Mouse (Mus musculus) liver, adult 2 months (tissue): ENCODE measurements at regions not wholly inside any gene's neighbourhood (a gene's known extent, or its start where the extent isn't known, plus 50 kb on each side); places are given as distances from the start of the nearest gene placed in this dataset.

ENCODE experiments used
- DNase-seq: peaks from one replicate; pipeline ENCODE4 v3.0.0-alpha.2; 2011; ENCODE audit warnings: low read depth, low spot score; ENCODE audit errors: extremely low read depth
- H3K27ac ChIP-seq: fragments of 200-500 bp; replicated peaks from 2 replicates; pipeline ENCODE4 v1.5.1; 2012; ENCODE audit warnings: low read depth, mild to moderate bottlenecking, control low read depth, inconsistent platforms, low read length; ENCODE audit not compliant: insufficient read depth
- H3K27me3 ChIP-seq: fragments of 200-500 bp; 2 replicates; pipeline ENCODE4 v1.6.1; 2012; ENCODE audit warnings: mild to moderate bottlenecking, moderate library complexity, low read length, inconsistent platforms; ENCODE audit not compliant: control insufficient read depth, insufficient read depth
- H3K36me3 ChIP-seq: fragments of 200-500 bp; 2 replicates; pipeline ENCODE4 v1.6.1; 2012; ENCODE audit warnings: low read length, inconsistent platforms; ENCODE audit not compliant: control insufficient read depth, insufficient read depth
- H3K4me1 ChIP-seq: fragments of 200-500 bp; 2 replicates; pipeline ENCODE4 v1.6.1; 2011; ENCODE audit warnings: low read length; ENCODE audit not compliant: control insufficient read depth, insufficient read depth
- H3K4me3 ChIP-seq: fragments of 200-500 bp; 2 replicates; pipeline ENCODE4 v1.5.1; 2011; ENCODE audit warnings: low read depth, mild to moderate bottlenecking, control low read depth, low read length, moderate library complexity; ENCODE audit not compliant: insufficient read depth
- H3K79me2 ChIP-seq: fragments of 200-500 bp; 2 replicates; pipeline ENCODE4 v1.6.1; 2012; ENCODE audit warnings: inconsistent platforms, mild to moderate bottlenecking, low read length, moderate library complexity; ENCODE audit not compliant: control insufficient read depth, insufficient read depth
- H3K9ac ChIP-seq: fragments of 200-500 bp; 2 replicates; pipeline ENCODE4 v1.6.1; 2012; ENCODE audit warnings: low read depth, mild to moderate bottlenecking, control low read depth, inconsistent platforms, low read length
- CTCF ChIP-seq: fragments of 200-500 bp; IDR thresholded peaks from 2 replicates; pipeline ENCODE4 v1.5.1; 2011; ENCODE audit warnings: low read depth, low read length, control low read depth
- POLR2A ChIP-seq: fragments of 200-500 bp; IDR thresholded peaks from 2 replicates; pipeline ENCODE4 v1.6.1; 2011; ENCODE audit warnings: low read length, control low read depth; ENCODE audit not compliant: insufficient read depth; ENCODE audit errors: extremely low read depth
- WGBS: fragments of 180-500 bp; shearing (Covaris S2); methylation state at CpG from one replicate; pipeline ENCODE4 v1.1.7; 2018; 5-methylcytosine and 5-hydroxymethylcytosine counted together

DNA sequence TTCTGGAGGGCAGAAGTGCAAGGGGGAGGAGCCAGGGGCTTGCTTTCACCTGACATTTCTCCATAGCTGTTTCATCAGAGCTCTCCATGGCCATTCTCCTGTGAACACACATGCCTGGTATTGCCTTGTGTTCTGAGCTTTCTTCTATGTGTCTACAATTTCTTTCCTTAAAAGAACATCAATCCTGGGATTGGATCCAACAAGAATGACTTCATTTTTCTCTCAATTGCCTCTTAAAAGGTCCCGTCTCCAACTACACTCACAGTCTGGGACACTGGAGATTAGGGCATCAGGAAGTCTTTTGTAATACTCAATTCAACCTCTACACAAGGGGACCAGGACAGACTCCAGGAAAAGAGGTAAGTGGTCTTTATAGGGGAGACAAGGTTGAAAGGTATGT lies 112.8 kb upstream of the Trib2 start:
- Histone ChIP-seq H3K4me1 (no peaks in the 10 kb centered on the region), H3K27me3 (no peaks in the 10 kb centered on the region), H3K36me3 (no peaks in the 10 kb centered on the region), H3K79me2 (no peaks in the 10 kb centered on the region), H3K27ac (no peak overlapping the region), H3K9ac (no peak overlapping the region), H3K4me3 (no peak overlapping the region)
- no peak for DNase-seq
- TF ChIP-seq POLR2A, result no peak
- TF ChIP-seq CTCF, result no peak
- WGBS, result 87% methylated on average over 1 of the region's 1 CpGs

DNA sequence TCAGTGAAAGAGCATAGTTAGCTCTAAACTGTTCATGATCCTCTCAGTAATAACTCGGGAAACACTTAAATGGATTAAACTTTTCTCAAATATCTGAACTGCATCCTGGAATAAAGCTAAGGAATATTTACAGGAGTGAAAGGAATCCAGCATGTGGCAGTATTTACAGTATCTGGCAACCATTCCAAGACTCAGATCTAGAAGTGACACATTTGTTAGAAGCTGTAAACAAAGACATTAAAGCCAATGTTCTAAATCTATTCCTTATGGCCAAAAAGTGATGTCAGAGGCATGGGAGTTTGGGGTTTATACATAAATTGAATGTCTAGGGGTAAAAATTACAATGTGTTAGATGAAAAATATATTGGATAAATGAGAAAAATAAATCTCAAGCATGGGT lies 101.6 kb upstream of the Trib2 start:
- H3K4me3 ChIP-seq, result no peak overlapping the region
- WGBS, result 84% methylated on average over 1 of the region's 1 CpGs
- H3K36me3 ChIP-seq, result no peaks in the 10 kb centered on the region
- no peaks in the 10 kb centered on the region for H3K79me2 ChIP-seq
- TF ChIP-seq POLR2A (no peak), CTCF (no peak)
- no peak overlapping the region for H3K27ac ChIP-seq
- H3K4me1 ChIP-seq, result no peaks in the 10 kb centered on the region
- DNase-seq, result no peak
- no peak overlapping the region for H3K9ac ChIP-seq
- no peaks in the 10 kb centered on the region for H3K27me3 ChIP-seq

GRCm38 (mm10) chr12:15912959-15913358 lies 96.2 kb upstream of the Trib2 start:
- Histone ChIP-seq H3K79me2 (no peaks in the 10 kb centered on the region), H3K27me3 (no peaks in the 10 kb centered on the region), H3K36me3 (no peaks in the 10 kb centered on the region), H3K9ac (no peak overlapping the region), H3K4me3 (no peak overlapping the region), H3K27ac (no peak overlapping the region), H3K4me1 (no peaks in the 10 kb centered on the region)
- DNase-seq, result no peak
- TF ChIP-seq CTCF (no peak), POLR2A (no peak)
- WGBS, result 76% methylated on average over 1 of the region's 1 CpGs

- WGBS, result 88% methylated on average over 3 of the region's 3 CpGs
- H3K36me3 ChIP-seq, result no peaks in the 10 kb centered on the region
- no peak for DNase-seq
- no peak overlapping the region for H3K27ac ChIP-seq
- no peaks in the 10 kb centered on the region for H3K4me1 ChIP-seq
- H3K79me2 ChIP-seq, result no peaks in the 10 kb centered on the region
- no peaks in the 10 kb centered on the region for H3K27me3 ChIP-seq
- no peak overlapping the region for H3K9ac ChIP-seq
- no peak overlapping the region for H3K4me3 ChIP-seq
- no peak for TF ChIP-seq CTCF
These were observed 95.8 kb upstream of the Trib2 start for GRCm38 (mm10) chr12:15912491-15912890.

DNA sequence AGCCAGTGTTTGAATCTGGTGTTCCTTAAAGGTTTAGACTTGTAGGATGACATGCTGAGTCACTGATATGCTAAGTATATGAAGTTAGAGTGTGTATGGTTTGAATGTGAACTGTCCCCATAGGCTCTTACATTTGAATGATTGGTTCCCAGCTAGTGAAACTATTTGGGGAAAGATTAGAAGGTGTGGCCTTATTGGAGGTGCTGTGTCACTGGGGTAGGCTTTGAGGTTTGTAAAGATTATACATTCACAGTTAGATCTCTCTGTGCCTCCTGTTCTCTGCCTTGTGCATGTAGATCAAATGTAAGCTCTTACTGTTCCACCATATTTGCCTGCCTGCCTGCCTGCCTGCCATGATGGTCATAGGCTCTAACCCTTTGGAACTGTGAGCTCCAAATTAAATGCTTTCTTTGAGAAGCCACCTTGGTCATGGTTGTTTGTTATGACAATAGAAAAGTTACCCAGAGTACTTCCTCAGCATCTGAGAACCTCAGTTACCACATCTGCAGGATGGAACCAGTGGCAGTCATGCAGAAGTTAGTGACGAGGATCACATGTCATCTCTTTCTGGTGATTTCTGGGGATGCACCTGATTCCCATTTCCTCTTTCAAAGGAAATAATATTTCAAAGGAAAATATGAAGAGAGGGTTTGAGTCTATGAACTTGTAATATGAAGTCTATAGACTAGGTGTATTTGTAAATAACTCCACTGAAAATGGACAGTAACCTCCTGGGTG lies 94.7 kb upstream of the Trib2 start:
- H3K4me1 ChIP-seq, result no peaks in the 10 kb centered on the region
- H3K36me3 ChIP-seq, result no peaks in the 10 kb centered on the region
- H3K9ac ChIP-seq, result no peak overlapping the region
- H3K4me3 ChIP-seq, result no peak overlapping the region
- no peak for TF ChIP-seq CTCF
- no peak for TF ChIP-seq POLR2A
- no peak for DNase-seq
- WGBS, result 96% methylated on average over 1 of the region's 1 CpGs
- H3K79me2 ChIP-seq, result no peaks in the 10 kb centered on the region
- H3K27me3 ChIP-seq, result no peaks in the 10 kb centered on the region
- no peak overlapping the region for H3K27ac ChIP-seq

GRCm38 (mm10) chr12:15897539-15897938 lies 80.8 kb upstream of the Trib2 start:
- no peaks in the 10 kb centered on the region for H3K79me2 ChIP-seq
- TF ChIP-seq CTCF (no peak), POLR2A (no peak)
- WGBS, result 77% methylated on average over 2 of the region's 2 CpGs
- no peaks in the 10 kb centered on the region for H3K4me1 ChIP-seq
- no peaks in the 10 kb centered on the region for H3K36me3 ChIP-seq
- H3K4me3 ChIP-seq, result no peak overlapping the region
- no peak overlapping the region for H3K9ac ChIP-seq
- H3K27ac ChIP-seq, result no peak overlapping the region
- H3K27me3 ChIP-seq, result no peaks in the 10 kb centered on the region
- DNase-seq, result no peak
